Mouse (Mus musculus) midbrain, embryonic 10.5 days (tissue): ENCODE data around the gene Trak1. TPM values are rescaled to one million over a fixed set of nuclear protein-coding genes. Genes with fewer than 3 reads are reported as not detected.
A peak's percentile ranks its signal among the peaks of the same experiment; 100 is the strongest.
"Not testable (repeated sequence)": the region's sequence is repeated elsewhere in the genome, so short reads cannot be mapped to it uniquely, and the experiment has no call there.

Source experiments
- DNase-seq: peaks from one replicate; pipeline ENCODE4 v3.0.0-alpha.2; 2017; ENCODE audit warnings: low spot score
- H3K27ac ChIP-seq: fragments of 300-500 bp; sonication (generic); replicated peaks from 2 replicates; pipeline ENCODE4 v1.5.1; 2016; ENCODE audit warnings: mild to moderate bottlenecking
- H3K27me3 ChIP-seq: fragments of 300-500 bp; sonication (generic); 2 replicates; pipeline ENCODE4 v1.6.1; 2016; ENCODE audit warnings: low read depth, mild to moderate bottlenecking; ENCODE audit not compliant: poor library complexity, severe bottlenecking
- H3K36me3 ChIP-seq: fragments of 300-500 bp; sonication (generic); 2 replicates; pipeline ENCODE4 v1.6.1; 2016; ENCODE audit warnings: mild to moderate bottlenecking, moderate library complexity
- H3K4me1 ChIP-seq: fragments of 300-500 bp; sonication (generic); 2 replicates; pipeline ENCODE4 v1.6.1; 2016
- H3K4me3 ChIP-seq: fragments of 300-500 bp; sonication (generic); 2 replicates; pipeline ENCODE4 v1.5.1; 2016; ENCODE audit warnings: mild to moderate bottlenecking, moderate library complexity
- H3K9me3 ChIP-seq: fragments of 300-500 bp; sonication (generic); replicated peaks from 2 replicates; pipeline ENCODE4 v1.6.1; 2016; ENCODE audit warnings: mild to moderate bottlenecking
- WGBS: fragments of 180-500 bp; shearing (Covaris S2); methylation state at CpG from one replicate; pipeline ENCODE4 v1.1.7; 2016; 5-methylcytosine and 5-hydroxymethylcytosine counted together
- polyA plus RNA-seq: library from polyadenylated mRNA; unstranded; fragments of >200 nt; fragmentation: Nextera tagmentation; extraction: Ambion mirVana; gene quantifications from 2 replicates; pipeline ENCODE4 v1.2.1, GENCODE M21; 2016

Trak1 gene
- polyA plus RNA-seq, 1 experiment from 2014 or later: 26.5 TPM

GRCm38 (mm10) chr9:121314541-121315152 lies 17.3 kb downstream of the Trak1 start:
- peak overlapping the region; percentile 51 for H3K4me3 ChIP-seq
- no peaks in the 10 kb centered on the region for H3K27me3 ChIP-seq
- peaks cover 28% of the 10 kb centered on the region for H3K36me3 ChIP-seq
- H3K4me1 ChIP-seq: peaks cover 85% of the 10 kb centered on the region
- WGBS: 28% methylated on average over 14 of the region's 14 CpGs
- no peaks in the 10 kb centered on the region for H3K9me3 ChIP-seq
- no peak for DNase-seq
- H3K27ac ChIP-seq: peak overlapping the region; percentile 95

- 73% methylated on average over 4 of the region's 4 CpGs for WGBS
Measured at GRCm38 (mm10) chr9:121315901-121316595, 18.7 kb downstream of the Trak1 start.

GRCm38 (mm10) chr9:121316621-121317405 lies 19.5 kb downstream of the Trak1 start:
- H3K27ac ChIP-seq: peak overlapping the region; percentile 95
- peaks cover 68% of the 10 kb centered on the region for H3K4me1 ChIP-seq
- peaks cover 41% of the 10 kb centered on the region for H3K36me3 ChIP-seq
- no peaks in the 10 kb centered on the region for H3K27me3 ChIP-seq
- H3K4me3 ChIP-seq: no peak overlapping the region
- peaks cover 3% of the 10 kb centered on the region; the same call in 1 of the 2 replicates for H3K9me3 ChIP-seq
- 70% methylated on average over 12 of the region's 12 CpGs for WGBS
- no peak for DNase-seq

More at GRCm38 (mm10) chr9:121315901-121316595, 18.7 kb downstream of the Trak1 start:
- Histone ChIP-seq H3K4me1 (peaks cover 76% of the 10 kb centered on the region), H3K36me3 (peaks cover 33% of the 10 kb centered on the region), H3K9me3 (no peaks in the 10 kb centered on the region), H3K27me3 (no peaks in the 10 kb centered on the region), H3K4me3 (no peak overlapping the region), H3K27ac (peak overlapping the region; percentile 95)
- DNase-seq: no peak

GRCm38 (mm10) chr9:121319323-121319966 lies 22.1 kb downstream of the Trak1 start:
- Histone ChIP-seq H3K4me1 (peaks cover 42% of the 10 kb centered on the region), H3K9me3 (peaks cover 6% of the 10 kb centered on the region; the same call in 1 of the 2 replicates), H3K27me3 (no peaks in the 10 kb centered on the region), H3K4me3 (no peak overlapping the region), H3K27ac (peak overlapping the region; percentile 68), H3K36me3 (peaks cover 45% of the 10 kb centered on the region)
- 68% methylated on average over 10 of the region's 10 CpGs for WGBS
- DNase-seq: no peak

GRCm38 (mm10) chr9:121320433-121320832 lies 23.1 kb downstream of the Trak1 start:
- no peaks in the 10 kb centered on the region for H3K27me3 ChIP-seq
- DNase-seq: no peak
- peak overlapping the region; percentile 14; the same call in 1 of the 2 replicates for H3K27ac ChIP-seq
- WGBS: 92% methylated on average over 2 of the region's 2 CpGs
- peaks cover 32% of the 10 kb centered on the region for H3K4me1 ChIP-seq
- H3K4me3 ChIP-seq: no peak overlapping the region
- peaks cover 45% of the 10 kb centered on the region for H3K36me3 ChIP-seq
- H3K9me3 ChIP-seq: peaks cover 6% of the 10 kb centered on the region; the same call in 1 of the 2 replicates

GRCm38 (mm10) chr9:121321118-121321517 lies 23.8 kb downstream of the Trak1 start:
- H3K27me3 ChIP-seq: no peaks in the 10 kb centered on the region
- no peak overlapping the region for H3K4me3 ChIP-seq
- peaks cover 6% of the 10 kb centered on the region; the same call in 1 of the 2 replicates for H3K9me3 ChIP-seq
- H3K36me3 ChIP-seq: peaks cover 43% of the 10 kb centered on the region
- DNase-seq: no peak
- 84% methylated on average over 2 of the region's 2 CpGs for WGBS
- no peak overlapping the region for H3K27ac ChIP-seq
- H3K4me1 ChIP-seq: peaks cover 25% of the 10 kb centered on the region

GRCm38 (mm10) chr9:121322034-121322433 lies 24.7 kb downstream of the Trak1 start:
- 96% methylated on average over 14 of the region's 14 CpGs for WGBS
- no peak for DNase-seq
- Histone ChIP-seq H3K4me3 (no peak overlapping the region), H3K36me3 (peaks cover 43% of the 10 kb centered on the region), H3K27ac (no peak overlapping the region), H3K27me3 (no peaks in the 10 kb centered on the region), H3K4me1 (peaks cover 16% of the 10 kb centered on the region), H3K9me3 (peaks cover 6% of the 10 kb centered on the region; the same call in 1 of the 2 replicates)

GRCm38 (mm10) chr9:121328342-121328741 lies 31.0 kb downstream of the Trak1 start:
- H3K4me1 ChIP-seq: peaks cover 50% of the 10 kb centered on the region
- H3K4me3 ChIP-seq, H3K9me3 ChIP-seq, DNase-seq, H3K27me3 ChIP-seq: not testable (repeated sequence)
- WGBS: 97% methylated on average over 17 of the region's 21 CpGs
- H3K27ac ChIP-seq: peak overlapping the region; percentile 92; the same call in 1 of the 2 replicates
- H3K36me3 ChIP-seq: peaks cover 12% of the 10 kb centered on the region

- no peaks in the 10 kb centered on the region for H3K27me3 ChIP-seq
- DNase-seq: no peak
- H3K27ac ChIP-seq: peak overlapping the region; percentile 92
- no peaks in the 10 kb centered on the region; the same call in 1 of the 2 replicates for H3K9me3 ChIP-seq
- H3K4me3 ChIP-seq: no peak overlapping the region
- WGBS: 71% methylated on average over 8 of the region's 8 CpGs
- peaks cover 12% of the 10 kb centered on the region for H3K36me3 ChIP-seq
- H3K4me1 ChIP-seq: peaks cover 59% of the 10 kb centered on the region
Measured at GRCm38 (mm10) chr9:121329181-121329580, 31.9 kb downstream of the Trak1 start.

GRCm38 (mm10) chr9:121330065-121330464 lies 32.8 kb downstream of the Trak1 start:
- no peak overlapping the region for H3K4me3 ChIP-seq
- peaks cover 67% of the 10 kb centered on the region for H3K4me1 ChIP-seq
- DNase-seq: no peak
- 95% methylated on average over 5 of the region's 5 CpGs for WGBS
- H3K27ac ChIP-seq: peak overlapping the region; percentile 92
- H3K9me3 ChIP-seq: no peaks in the 10 kb centered on the region; the same call in 1 of the 2 replicates
- H3K27me3 ChIP-seq: no peaks in the 10 kb centered on the region
- H3K36me3 ChIP-seq: peaks cover 12% of the 10 kb centered on the region

GRCm38 (mm10) chr9:121331438-121331837 lies 34.1 kb downstream of the Trak1 start:
- H3K9me3 ChIP-seq: no peaks in the 10 kb centered on the region; the same call in 1 of the 2 replicates
- DNase-seq: peak; percentile 28
- H3K36me3 ChIP-seq: peaks cover 12% of the 10 kb centered on the region
- H3K4me1 ChIP-seq: peaks cover 81% of the 10 kb centered on the region
- no peaks in the 10 kb centered on the region for H3K27me3 ChIP-seq
- H3K27ac ChIP-seq: peak overlapping the region; percentile 92
- peak overlapping the region; percentile 30; the same call in 1 of the 2 replicates for H3K4me3 ChIP-seq
- 28% methylated on average over 5 of the region's 5 CpGs for WGBS
